Mouse (Mus musculus) liver, embryonic 14.5 days (tissue): ENCODE data around the gene Fam222b.

Experiments
- CTCF ChIP-seq: IDR thresholded peaks from 2 replicates; pipeline ENCODE4 v1.5.1; 2016; ENCODE audit warnings: antibody characterized with exemption, low read depth, control low read depth
- EP300 ChIP-seq: IDR thresholded peaks from 2 replicates; pipeline ENCODE4 v1.6.1; 2016; ENCODE audit warnings: antibody characterized with exemption, low read depth

- TF ChIP-seq CTCF (no peak), EP300 (no peak)
Measured at GRCm38 (mm10) chr11:78163045-78163444, 68.6 kb downstream of the Fam222b start.
